Mouse (Mus musculus): ENCODE measurements at regions not wholly inside any gene's neighbourhood (a gene's known extent, or its start where the extent isn't known, plus 50 kb on each side); places are given as distances from the start of the nearest gene placed in this dataset.
A peak's percentile ranks its signal among the peaks of the same experiment; 100 is the strongest.

GRCm38 (mm10) chr14:60439106-60439505, 66.0 kb downstream of the Amer2 start:
- no peak for DNase-seq (ENCODE audit: low spot score in 2 of 2)

- no peak for DNase-seq (ENCODE audit: low spot score in 2 of 2)
These were observed 70.9 kb downstream of the Amer2 start for GRCm38 (mm10) chr14:60443821-60444551.

- DNase-seq (ENCODE audit: low spot score in 2 of 2): no peak
These were observed 71.5 kb downstream of the Amer2 start for GRCm38 (mm10) chr14:60444552-60444937.

- DNase-seq (ENCODE audit: low spot score in 2 of 2): no peak
These were observed 73.0 kb downstream of the Amer2 start for GRCm38 (mm10) chr14:60446037-60446436.

- DNase-seq (ENCODE audit: low spot score in 2 of 2): no peak
These were observed 78.2 kb downstream of the Amer2 start for GRCm38 (mm10) chr14:60451216-60451615.

GRCm38 (mm10) chr14:60451684-60452083, 78.6 kb downstream of the Amer2 start:
- DNase-seq (ENCODE audit: low spot score in 2 of 2): peak in 1 of 2 experiments; percentile 32

- no peak for DNase-seq (ENCODE audit: low spot score in 2 of 2)
These were observed 83.7 kb downstream of the Amer2 start for GRCm38 (mm10) chr14:60456767-60457166.

GRCm38 (mm10) chr14:60484996-60485888, 112.2 kb downstream of the Amer2 start:
- DNase-seq (ENCODE audit: low spot score in 2 of 2): peak; percentile 8 to 61

GRCm38 (mm10) chr14:60485889-60486274, 112.8 kb downstream of the Amer2 start:
- no peak for DNase-seq (ENCODE audit: low spot score in 2 of 2)

- DNase-seq (ENCODE audit: low spot score in 2 of 2): no peak
These were observed 113.3 kb downstream of the Amer2 start for GRCm38 (mm10) chr14:60486278-60486935.

- no peak for DNase-seq (ENCODE audit: low spot score in 2 of 2)
These were observed 116.1 kb downstream of the Amer2 start for GRCm38 (mm10) chr14:60489111-60489510.

GRCm38 (mm10) chr14:60490886-60491285, 117.8 kb downstream of the Amer2 start:
- no peak for DNase-seq (ENCODE audit: low spot score in 2 of 2)

GRCm38 (mm10) chr14:60495441-60495840, 122.4 kb downstream of the Amer2 start:
- DNase-seq (ENCODE audit: low spot score in 2 of 2): no peak

GRCm38 (mm10) chr14:60502552-60502951, 129.5 kb downstream of the Amer2 start:
- DNase-seq (ENCODE audit: low spot score in 2 of 2): no peak

GRCm38 (mm10) chr14:60505066-60505465, 128.7 kb upstream of the Spata13 start:
- DNase-seq (ENCODE audit: low spot score in 2 of 2): no peak

- DNase-seq (ENCODE audit: low spot score in 2 of 2): no peak
These were observed 127.5 kb upstream of the Spata13 start for GRCm38 (mm10) chr14:60506296-60506695.

- DNase-seq (ENCODE audit: low spot score in 2 of 2): peak in 1 of 2 experiments; percentile 50
These were observed 120.2 kb upstream of the Spata13 start for GRCm38 (mm10) chr14:60513560-60513959.

- DNase-seq (ENCODE audit: low spot score in 2 of 2): no peak
These were observed 118.6 kb upstream of the Spata13 start for GRCm38 (mm10) chr14:60515094-60515786.

GRCm38 (mm10) chr14:60517891-60518290, 115.9 kb upstream of the Spata13 start:
- DNase-seq (ENCODE audit: low spot score in 2 of 2): no peak

GRCm38 (mm10) chr14:60523010-60523409, 110.8 kb upstream of the Spata13 start:
- DNase-seq (ENCODE audit: low spot score in 2 of 2): no peak

- no peak for DNase-seq (ENCODE audit: low spot score in 2 of 2)
These were observed 108.9 kb upstream of the Spata13 start for GRCm38 (mm10) chr14:60524869-60525268.

Measured in spleen, postnatal 10 days (tissue).